Mouse (Mus musculus) small intestine, adult 2 months (tissue): Measurements from ENCODE around the gene Bcat1. TPM values are rescaled to one million over a fixed set of nuclear protein-coding genes. Genes with fewer than 3 reads are reported as not detected.

ENCODE experiments used
- H3K27ac ChIP-seq: fragments of 200-500 bp; 2 replicates; pipeline ENCODE4 v1.5.1; 2012; ENCODE audit warnings: low read depth, low read length, control low read depth, inconsistent platforms; ENCODE audit not compliant: insufficient read depth
- H3K27me3 ChIP-seq: fragments of 200-500 bp; 2 replicates; pipeline ENCODE4 v1.6.1; 2012; ENCODE audit warnings: mild to moderate bottlenecking, moderate library complexity, low read length, inconsistent platforms; ENCODE audit not compliant: control insufficient read depth, insufficient read depth
- H3K36me3 ChIP-seq: fragments of 200-500 bp; 2 replicates; pipeline ENCODE4 v1.6.1; 2012; ENCODE audit warnings: mild to moderate bottlenecking, low read length, control low read depth, inconsistent platforms; ENCODE audit not compliant: control insufficient read depth, insufficient read depth
- H3K4me1 ChIP-seq: fragments of 200-500 bp; 2 replicates; pipeline ENCODE4 v1.6.1; 2012; ENCODE audit warnings: low read length, inconsistent platforms, mixed read lengths; ENCODE audit not compliant: control insufficient read depth, insufficient read depth, insufficient read length
- H3K4me3 ChIP-seq: fragments of 200-500 bp; 2 replicates; pipeline ENCODE4 v1.5.1; 2012; ENCODE audit warnings: low read depth, mild to moderate bottlenecking, control low read depth, inconsistent platforms, low read length, moderate library complexity
- CTCF ChIP-seq: fragments of 200-500 bp; IDR thresholded peaks from 2 replicates; pipeline ENCODE4 v1.5.1; 2012; ENCODE audit warnings: low read depth, mild to moderate bottlenecking, control low read depth, inconsistent platforms, low read length, moderate library complexity, mixed read lengths; ENCODE audit not compliant: insufficient replicate concordance, insufficient read length; ENCODE audit errors: extremely low read depth
- POLR2A ChIP-seq: fragments of 200-500 bp; IDR thresholded peaks from 2 replicates; pipeline ENCODE4 v1.6.1; 2012; ENCODE audit warnings: low read depth, mild to moderate bottlenecking, control low read depth, inconsistent platforms, low read length, moderate library complexity
- WGBS: fragments of 180-500 bp; shearing (Covaris S2); methylation state at CpG from one replicate; pipeline ENCODE4 v1.1.7; 2018; 5-methylcytosine and 5-hydroxymethylcytosine counted together
- polyA plus RNA-seq: library from polyadenylated mRNA; depleted of rRNA; stranded (reverse); fragments of >200 nt; gene quantifications from 2 replicates; pipeline ENCODE4 v1.2.3, GENCODE M21; 2012; rRNA removed

Gene Bcat1
- polyA plus RNA-seq, 1 experiment, result 0.22 TPM

DNA sequence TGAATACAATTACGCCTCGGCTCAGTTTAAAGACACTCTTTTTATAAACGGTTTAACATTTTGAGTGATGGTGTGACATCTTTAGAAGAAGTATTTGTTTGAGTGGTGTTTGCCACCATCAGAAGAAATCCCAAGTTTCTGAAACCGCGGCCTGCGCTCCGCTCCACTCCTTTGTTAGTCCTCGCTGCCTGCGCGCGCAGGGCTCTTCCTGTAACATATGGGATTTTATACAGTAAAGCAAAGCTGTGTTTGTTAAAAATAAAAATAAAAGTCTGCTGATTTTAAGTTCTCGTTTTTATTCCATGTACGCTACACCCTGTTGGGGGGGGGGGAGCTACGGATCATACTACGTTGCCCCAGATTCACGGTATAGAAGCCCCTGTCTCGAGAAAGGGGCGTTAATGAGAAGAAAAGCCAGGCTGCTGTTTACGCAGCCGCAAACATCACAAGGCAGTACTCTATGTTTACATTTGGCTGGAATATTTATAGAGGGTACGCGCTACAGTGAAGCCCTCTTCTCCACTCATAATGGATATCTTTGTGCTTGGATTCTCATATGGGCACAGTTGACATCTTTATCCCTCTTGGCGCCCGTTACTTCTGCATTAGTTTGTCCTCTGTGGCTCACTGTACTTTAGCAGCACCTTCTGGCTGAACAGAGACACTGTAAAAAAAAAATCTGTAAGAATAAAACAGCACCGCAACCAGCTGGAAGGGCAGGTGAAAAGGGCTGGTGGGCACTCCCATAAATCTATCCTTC is 114.6 kb downstream of the Bcat1 start:
- H3K36me3 ChIP-seq, result no peaks in the 10 kb centered on the region
- no peaks in the 10 kb centered on the region for H3K4me1 ChIP-seq
- H3K27me3 ChIP-seq, result no peaks in the 10 kb centered on the region
- TF ChIP-seq POLR2A (no peak), CTCF (peak; percentile 13; the same call in 1 of the 2 replicates)
- no peak overlapping the region for H3K4me3 ChIP-seq
- H3K27ac ChIP-seq, result no peak overlapping the region
- WGBS, result 65% methylated on average over 25 of the region's 25 CpGs

GRCm38 (mm10) chr6:144955887-144956547 is 120.0 kb downstream of the Bcat1 start:
- H3K27me3 ChIP-seq, result no peaks in the 10 kb centered on the region
- H3K27ac ChIP-seq, result no peak overlapping the region
- no peaks in the 10 kb centered on the region for H3K4me1 ChIP-seq
- no peaks in the 10 kb centered on the region for H3K36me3 ChIP-seq
- TF ChIP-seq POLR2A (no peak), CTCF (no peak)
- WGBS, result 70% methylated on average over 14 of the region's 14 CpGs
- no peak overlapping the region for H3K4me3 ChIP-seq

GRCm38 (mm10) chr6:144952885-144953284 is 123.1 kb downstream of the Bcat1 start:
- no peaks in the 10 kb centered on the region for H3K27me3 ChIP-seq
- H3K27ac ChIP-seq, result no peak overlapping the region
- no peak for TF ChIP-seq POLR2A
- no peak overlapping the region for H3K4me3 ChIP-seq
- H3K36me3 ChIP-seq, result no peaks in the 10 kb centered on the region
- 81% methylated on average over 6 of the region's 6 CpGs for WGBS
- no peaks in the 10 kb centered on the region for H3K4me1 ChIP-seq

DNA sequence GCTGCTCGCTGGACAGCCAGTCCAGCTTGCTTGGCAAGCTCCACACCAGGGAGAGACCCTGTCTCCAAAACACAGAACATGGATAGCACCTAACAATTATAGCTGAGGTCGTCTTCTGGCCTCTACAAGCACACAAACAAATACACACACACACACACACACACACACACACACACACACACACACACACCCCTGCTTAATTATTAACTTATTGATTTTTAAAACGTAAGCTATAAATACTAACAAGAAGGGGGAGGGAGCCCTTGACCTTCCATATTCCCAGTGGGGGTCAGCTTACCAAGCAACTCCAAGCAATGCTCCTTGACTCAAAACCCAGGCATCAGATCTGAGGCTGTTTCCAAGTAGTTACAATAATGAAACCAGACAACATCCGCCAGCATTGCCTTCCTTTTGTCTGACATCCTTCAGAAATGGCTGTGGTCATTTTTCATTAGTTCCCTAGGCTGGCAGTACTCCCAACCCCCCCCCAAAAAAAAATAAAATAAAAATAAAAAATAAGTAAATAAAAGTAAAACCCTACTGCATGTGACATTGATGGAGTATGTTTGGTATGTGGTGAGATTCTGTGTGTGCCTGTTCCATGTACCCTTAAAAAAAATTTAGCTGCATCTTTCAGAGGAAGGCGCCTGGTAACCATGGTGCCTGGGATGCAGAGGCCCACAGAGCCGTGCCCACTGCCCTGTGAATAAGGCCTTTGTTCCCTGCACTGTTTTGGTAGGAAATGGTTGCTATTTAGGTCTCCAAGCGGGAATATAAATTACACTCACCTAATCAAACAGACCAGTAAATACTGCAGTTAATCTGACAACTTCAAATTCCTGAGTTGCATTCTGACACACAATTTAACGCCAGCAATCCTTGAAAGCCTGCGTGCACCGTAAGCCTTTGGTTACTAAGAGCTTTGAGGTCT is 131.3 kb downstream of the Bcat1 start:
- WGBS, result 39% methylated on average over 10 of the region's 10 CpGs
- Histone ChIP-seq H3K4me1 (peaks cover 1% of the 10 kb centered on the region; the same call in 1 of the 2 replicates), H3K36me3 (no peaks in the 10 kb centered on the region), H3K27me3 (no peaks in the 10 kb centered on the region; the same call in 1 of the 2 replicates), H3K27ac (no peak overlapping the region), H3K4me3 (no peak overlapping the region)
- TF ChIP-seq POLR2A, result no peak
- no peak for TF ChIP-seq CTCF

Other genes starting within 250 kb of the Bcat1 start
- gene Lrmp, start 39.5 kb upstream of the Bcat1 start, polyA plus RNA-seq, result 11.2 and 17.7 TPM in 2 replicates
- gene Casc1, start 134.8 kb upstream of the Bcat1 start, polyA plus RNA-seq, result 0.05 and 0.15 TPM in 2 replicates
- 0.58 and 0.79 TPM in 2 replicates for gene Etfrf1, start 134.9 kb upstream of the Bcat1 start, polyA plus RNA-seq
- gene Kras, start 174.1 kb upstream of the Bcat1 start, polyA plus RNA-seq, result 8.6 and 26.3 TPM in 2 replicates